Mouse (Mus musculus) ES-Bruce4 (cell line): ENCODE data around the gene Gm49395. TPM values are rescaled to one million over a fixed set of nuclear protein-coding genes. Genes with fewer than 3 reads are reported as not detected.

Experiments used
- H3K27ac ChIP-seq: 2 replicates; pipeline ENCODE4 v1.5.1; 2012; ENCODE audit warnings: low read length, inconsistent platforms; ENCODE audit not compliant: insufficient read depth
- H3K27me3 ChIP-seq: 2 replicates; pipeline ENCODE4 v1.6.1; 2012; ENCODE audit warnings: mild to moderate bottlenecking, low read length, inconsistent platforms; ENCODE audit not compliant: control insufficient read depth, poor library complexity, insufficient read depth, severe bottlenecking
- H3K36me3 ChIP-seq: 2 replicates; pipeline ENCODE4 v1.6.1; 2012; ENCODE audit warnings: inconsistent platforms, mild to moderate bottlenecking, low read length, moderate library complexity; ENCODE audit not compliant: control insufficient read depth, poor library complexity, insufficient read depth, severe bottlenecking
- H3K4me1 ChIP-seq: one replicate; pipeline ENCODE4 v1.8.1; 2011; ENCODE audit warnings: low read length; ENCODE audit not compliant: control insufficient read depth, insufficient read depth
- H3K4me3 ChIP-seq: 2 replicates; pipeline ENCODE4 v1.5.1; 2011; ENCODE audit warnings: low read depth, mild to moderate bottlenecking, low read length
- H3K9ac ChIP-seq: 2 replicates; pipeline ENCODE4 v1.6.1; 2012; ENCODE audit warnings: low read depth, mild to moderate bottlenecking, inconsistent platforms; ENCODE audit not compliant: poor library complexity, severe bottlenecking
- H3K9me3 ChIP-seq: replicated peaks from 2 replicates; pipeline ENCODE4 v1.6.1; 2012; ENCODE audit warnings: mild to moderate bottlenecking, low read length, inconsistent platforms; ENCODE audit not compliant: control insufficient read depth, poor library complexity, insufficient read depth, severe bottlenecking
- CTCF ChIP-seq: IDR thresholded peaks from one replicate; pipeline ENCODE4 v1.8.1; 2011; ENCODE audit warnings: low read depth, low read length
- EP300 ChIP-seq: IDR thresholded peaks from 2 replicates; pipeline ENCODE4 v1.6.1; 2011; ENCODE audit warnings: low read depth, low read length; ENCODE audit not compliant: insufficient read depth
- POLR2A ChIP-seq: IDR thresholded peaks from one replicate; pipeline ENCODE4 v1.8.1; 2011; ENCODE audit warnings: low read length; ENCODE audit not compliant: insufficient read depth
- polyA plus RNA-seq: library from polyadenylated mRNA; stranded (reverse); fragments of >200 nt; gene quantifications from 2 replicates; pipeline ENCODE4 v1.2.4, GENCODE M21; 2011; ENCODE audit warnings: low read depth; ENCODE audit not compliant: missing spikeins, insufficient read depth, insufficient read length

Gene Gm49395
- polyA plus RNA-seq, 1 experiment: not detected

DNA sequence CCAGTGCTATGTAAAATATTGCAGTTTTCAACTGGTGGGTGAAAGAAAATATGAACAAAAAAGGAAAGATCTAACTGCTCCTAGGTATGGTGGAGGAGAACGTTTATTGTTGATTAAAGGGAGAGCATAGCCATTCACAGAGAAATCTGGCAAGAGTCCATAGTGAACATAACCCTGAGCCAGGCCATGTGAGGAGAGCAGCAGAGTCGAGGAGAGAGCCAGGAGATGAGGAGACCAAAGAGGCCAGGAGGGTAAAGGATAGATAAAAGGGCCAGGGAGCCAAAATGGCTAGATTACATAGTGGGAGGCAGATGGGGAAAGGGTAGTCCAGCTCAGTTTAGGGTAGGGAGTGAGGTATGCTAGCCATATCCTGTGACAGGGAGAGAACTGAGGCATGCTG is 5.5 kb downstream of the Gm49395 start:
- H3K4me3 ChIP-seq: no peak overlapping the region
- H3K36me3 ChIP-seq: no peaks in the 10 kb centered on the region
- no peaks in the 10 kb centered on the region for H3K4me1 ChIP-seq
- H3K27me3 ChIP-seq: no peaks in the 10 kb centered on the region; the same call in 1 of the 2 replicates
- no peaks in the 10 kb centered on the region for H3K9me3 ChIP-seq
- no peak overlapping the region for H3K9ac ChIP-seq
- H3K27ac ChIP-seq: no peak overlapping the region
- TF ChIP-seq POLR2A (no peak), EP300 (no peak), CTCF (no peak)

DNA sequence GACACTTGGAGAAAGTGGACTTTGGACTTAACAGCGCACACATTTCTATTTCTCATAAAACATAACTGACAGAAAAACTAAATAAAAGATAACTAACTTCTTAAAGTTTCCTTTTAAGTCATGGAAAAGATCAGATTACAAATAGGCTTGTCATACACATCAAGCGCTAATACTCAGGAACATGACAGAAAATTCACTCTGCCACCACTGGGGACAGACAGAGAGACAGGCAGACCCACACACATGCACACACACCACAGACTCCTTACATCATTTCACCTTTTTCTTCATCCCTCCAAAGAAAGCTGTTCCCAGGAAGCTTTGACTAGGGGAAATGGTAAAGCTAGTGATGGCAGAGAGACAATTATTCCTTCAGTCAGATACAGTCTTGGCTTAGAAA is 6.3 kb downstream of the Gm49395 start:
- Histone ChIP-seq H3K27me3 (no peaks in the 10 kb centered on the region; the same call in 1 of the 2 replicates), H3K9me3 (no peaks in the 10 kb centered on the region), H3K4me1 (no peaks in the 10 kb centered on the region), H3K36me3 (no peaks in the 10 kb centered on the region), H3K27ac (no peak overlapping the region), H3K9ac (no peak overlapping the region), H3K4me3 (no peak overlapping the region)
- TF ChIP-seq POLR2A (no peak), EP300 (no peak)

DNA sequence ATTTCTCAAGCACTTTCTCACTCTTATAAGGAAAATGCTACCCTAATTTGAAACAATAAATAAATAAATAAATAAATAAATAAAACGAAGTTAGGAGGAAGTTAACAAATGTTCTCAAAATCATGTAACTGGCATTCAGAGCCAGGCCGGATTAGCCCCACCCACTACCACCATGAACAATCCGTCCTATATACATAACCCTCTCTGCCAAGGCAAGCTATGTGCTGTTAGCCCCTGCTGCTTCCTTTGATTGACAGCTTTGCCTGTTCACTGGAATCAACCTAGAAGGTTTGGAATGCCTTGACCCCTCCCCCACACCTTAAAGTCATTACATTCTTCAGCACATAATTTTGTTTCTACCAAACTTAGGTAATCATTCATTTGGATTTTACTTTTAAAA is 10.2 kb downstream of the Gm49395 start:
- peaks cover 11% of the 10 kb centered on the region for H3K36me3 ChIP-seq
- H3K4me1 ChIP-seq: no peaks in the 10 kb centered on the region
- H3K9ac ChIP-seq: no peak overlapping the region
- no peaks in the 10 kb centered on the region for H3K9me3 ChIP-seq
- H3K4me3 ChIP-seq: no peak overlapping the region
- H3K27ac ChIP-seq: no peak overlapping the region
- no peaks in the 10 kb centered on the region for H3K27me3 ChIP-seq
- no peak for TF ChIP-seq EP300
- TF ChIP-seq POLR2A: no peak
- TF ChIP-seq CTCF: no peak

- no peaks in the 10 kb centered on the region for H3K4me1 ChIP-seq
- H3K9ac ChIP-seq: peak overlapping the region; percentile 80
- no peak overlapping the region for H3K4me3 ChIP-seq
- H3K27ac ChIP-seq: peak overlapping the region; percentile 59
- H3K27me3 ChIP-seq: no peaks in the 10 kb centered on the region
- H3K36me3 ChIP-seq: peaks cover 11% of the 10 kb centered on the region
- no peak for TF ChIP-seq POLR2A
- no peak for TF ChIP-seq EP300
- no peak for TF ChIP-seq CTCF
- H3K9me3 ChIP-seq: no peaks in the 10 kb centered on the region
These were observed 10.7 kb downstream of the Gm49395 start for GRCm38 (mm10) chr13:115090977-115091445.

- Histone ChIP-seq H3K27ac (peak within 1 kb of the TSS; percentile 59), H3K9ac (peak within 1 kb of the TSS; percentile 80), H3K27me3 (no peaks in the 10 kb centered on the region), H3K4me1 (no peaks in the 10 kb centered on the region), H3K4me3 (peak within 1 kb of the TSS; percentile 92), H3K9me3 (no peaks in the 10 kb centered on the region), H3K36me3 (peaks cover 11% of the 10 kb centered on the region)
- peak; percentile 76 for TF ChIP-seq POLR2A
- TF ChIP-seq CTCF: no peak
- TF ChIP-seq EP300: no peak
These were observed 11.4 kb downstream of the Gm49395 start, which contains the start of gene Pelo for GRCm38 (mm10) chr13:115090069-115090976. Gene Pelo (minus strand): TSS chr13:115090186.
